Mouse (Mus musculus): ENCODE results near the gene Emc10. TPM values are rescaled to one million over a fixed set of nuclear protein-coding genes. Genes with fewer than 3 reads are reported as not detected.

Gene Emc10
- polyA plus RNA-seq, 1 experiment from 2014 or later: 145 TPM

DNA sequence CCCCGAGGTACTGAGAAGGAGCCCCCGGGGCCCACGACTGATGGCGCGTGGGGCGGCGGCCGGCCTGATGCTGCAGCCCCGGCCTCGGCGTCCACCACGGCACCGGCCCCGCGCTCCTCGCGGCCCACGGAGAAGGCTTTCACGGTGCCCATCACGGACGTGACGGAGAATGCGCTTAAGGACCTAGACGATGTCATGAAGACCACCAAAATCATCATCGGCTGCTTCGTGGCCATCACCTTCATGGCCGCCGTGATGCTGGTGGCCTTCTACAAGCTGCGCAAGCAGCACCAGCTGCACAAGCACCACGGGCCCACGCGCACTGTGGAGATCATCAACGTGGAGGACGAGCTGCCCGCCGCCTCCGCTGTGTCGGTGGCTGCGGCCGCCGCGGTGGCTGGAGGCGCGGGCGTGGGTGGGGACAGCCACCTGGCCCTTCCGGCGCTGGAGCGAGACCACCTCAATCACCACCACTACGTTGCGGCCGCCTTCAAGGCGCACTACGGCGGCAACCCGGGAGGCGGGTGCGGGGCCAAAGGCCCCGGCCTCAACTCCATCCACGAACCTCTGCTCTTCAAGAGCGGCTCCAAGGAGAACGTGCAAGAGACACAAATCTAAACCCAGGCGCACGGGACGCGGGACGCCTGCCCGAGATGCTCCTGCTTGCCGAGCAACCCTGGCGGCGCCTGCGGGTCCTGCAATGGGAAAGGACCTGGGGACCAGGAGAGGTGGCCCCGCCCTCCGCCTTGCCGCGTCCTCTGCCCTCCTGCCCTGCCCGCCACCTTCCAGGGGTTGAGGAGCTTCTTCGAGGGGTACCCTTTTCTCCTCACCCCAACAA lies 33.9 kb downstream of the Emc10 start:
- Histone ChIP-seq H3K9ac (ENCODE audit: low read depth, low read length) (0 out of 2 replicates have a peak overlapping the region, but pooled peaks have one; percentile 32), H3K36me3 (ENCODE audit: control insufficient read depth, insufficient read depth, low read length) (peaks cover 30% of the 10 kb centered on the region), H3K27me3 (replicated peaks; ENCODE audit: control insufficient read depth, insufficient read depth, low read length) (no peaks in the 10 kb centered on the region), H3K4me1 (ENCODE audit: control insufficient read depth, insufficient read depth, low read depth, low read length) (peaks cover 32% of the 10 kb centered on the region), H3K9me3 (ENCODE audit: control insufficient read depth, low read length) (no peaks in the 10 kb centered on the region), H3K27ac (ENCODE audit: low read depth, low read length) (peak overlapping the region; percentile 56; the same call in 1 of the 2 replicates), H3K4me3 (ENCODE audit: low read length) (no peak overlapping the region), H3K4me2 (ENCODE audit: low read length) (no peak overlapping the region)
- WGBS: 23% methylated on average over 70 of the region's 77 CpGs
- no peak for ATAC-seq

GRCm38 (mm10) chr7:44461503-44462217 lies 34.7 kb downstream of the Emc10 start:
- no peak overlapping the region for H3K4me3 ChIP-seq (ENCODE audit: low read length)
- ATAC-seq: no peak
- no peak overlapping the region for H3K4me2 ChIP-seq (ENCODE audit: low read length)
- no peaks in the 10 kb centered on the region for H3K9me3 ChIP-seq (ENCODE audit: control insufficient read depth, low read length)
- 64% methylated on average over 57 of the region's 57 CpGs for WGBS
- peaks cover 27% of the 10 kb centered on the region for H3K4me1 ChIP-seq (ENCODE audit: control insufficient read depth, insufficient read depth, low read depth, low read length)
- H3K9ac ChIP-seq (ENCODE audit: low read depth, low read length): no peak overlapping the region
- no peaks in the 10 kb centered on the region for H3K27me3 ChIP-seq (replicated peaks; ENCODE audit: control insufficient read depth, insufficient read depth, low read length)
- H3K27ac ChIP-seq (ENCODE audit: low read depth, low read length): no peak overlapping the region
- H3K36me3 ChIP-seq (ENCODE audit: control insufficient read depth, insufficient read depth, low read length): peaks cover 34% of the 10 kb centered on the region

GRCm38 (mm10) chr7:44460767-44461502 lies 35.4 kb downstream of the Emc10 start:
- ATAC-seq: no peak
- peaks cover 37% of the 10 kb centered on the region for H3K36me3 ChIP-seq (ENCODE audit: control insufficient read depth, insufficient read depth, low read length)

DNA sequence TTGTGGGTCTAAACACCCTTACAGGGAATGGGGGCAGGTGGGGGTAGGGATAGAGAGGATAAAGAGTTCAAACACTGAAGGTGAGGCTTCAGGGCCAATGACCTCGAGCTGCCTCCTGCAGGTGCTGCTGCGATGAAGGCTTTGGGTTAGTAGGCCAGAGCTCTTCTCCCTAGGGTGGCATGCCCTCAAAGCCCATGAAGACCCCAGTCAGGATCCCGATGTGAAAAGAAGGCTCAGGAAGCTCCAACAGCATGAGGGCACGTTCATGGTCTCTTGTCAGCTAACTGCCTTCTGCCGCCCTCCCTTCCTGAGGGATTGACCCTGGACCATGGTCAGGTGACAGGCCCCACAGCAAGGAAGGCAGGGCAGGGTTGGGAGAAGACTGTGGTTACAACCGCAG lies 36.3 kb downstream of the Emc10 start:
- no peak overlapping the region for H3K9ac ChIP-seq (ENCODE audit: low read depth, low read length)
- H3K36me3 ChIP-seq (ENCODE audit: control insufficient read depth, insufficient read depth, low read length): peaks cover 37% of the 10 kb centered on the region
- H3K4me3 ChIP-seq (ENCODE audit: low read length): no peak overlapping the region
- peaks cover 23% of the 10 kb centered on the region for H3K4me1 ChIP-seq (ENCODE audit: control insufficient read depth, insufficient read depth, low read depth, low read length)
- no peak for ATAC-seq
- no peak overlapping the region for H3K27ac ChIP-seq (ENCODE audit: low read depth, low read length)
- no peaks in the 10 kb centered on the region for H3K27me3 ChIP-seq (replicated peaks; ENCODE audit: control insufficient read depth, insufficient read depth, low read length)
- WGBS: 76% methylated on average over 6 of the region's 6 CpGs
- H3K9me3 ChIP-seq (ENCODE audit: control insufficient read depth, low read length): no peaks in the 10 kb centered on the region
- H3K4me2 ChIP-seq (ENCODE audit: low read length): no peak overlapping the region

More at GRCm38 (mm10) chr7:44460767-44461502, 35.4 kb downstream of the Emc10 start:
- no peak overlapping the region for H3K4me2 ChIP-seq (ENCODE audit: low read length)
- H3K4me1 ChIP-seq (ENCODE audit: control insufficient read depth, insufficient read depth, low read depth, low read length): peaks cover 27% of the 10 kb centered on the region
- WGBS: 82% methylated on average over 31 of the region's 31 CpGs
- H3K9ac ChIP-seq (ENCODE audit: low read depth, low read length): no peak overlapping the region
- no peak overlapping the region for H3K27ac ChIP-seq (ENCODE audit: low read depth, low read length)
- H3K4me3 ChIP-seq (ENCODE audit: low read length): no peak overlapping the region
- no peaks in the 10 kb centered on the region for H3K9me3 ChIP-seq (ENCODE audit: control insufficient read depth, low read length)
- H3K27me3 ChIP-seq (replicated peaks; ENCODE audit: control insufficient read depth, insufficient read depth, low read length): no peaks in the 10 kb centered on the region

DNA sequence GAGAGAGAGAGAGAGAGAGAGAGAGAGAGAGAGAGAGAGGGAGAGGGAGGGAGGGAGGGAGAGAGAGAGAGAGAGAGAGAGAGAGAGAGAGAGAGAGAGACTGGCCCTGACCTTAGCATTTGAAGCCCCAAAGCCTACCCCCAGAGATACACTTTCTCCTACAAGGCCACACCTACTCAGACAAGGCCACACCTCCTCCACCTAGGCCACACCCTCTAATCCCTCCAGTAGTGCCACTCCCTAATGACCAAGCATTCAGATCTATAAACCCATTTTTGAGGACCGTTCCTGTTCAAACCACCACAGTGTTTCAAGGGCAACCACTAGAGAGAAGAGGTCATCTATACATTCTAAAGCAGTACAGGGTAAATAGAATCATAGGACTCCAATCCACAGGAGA lies 40.0 kb downstream of the Emc10 start:
- Histone ChIP-seq H3K36me3 (ENCODE audit: control insufficient read depth, insufficient read depth, low read length) (peaks cover 22% of the 10 kb centered on the region), H3K9ac (ENCODE audit: low read depth, low read length) (no peak overlapping the region), H3K4me2 (ENCODE audit: low read length) (no peak overlapping the region), H3K27me3 (replicated peaks; ENCODE audit: control insufficient read depth, insufficient read depth, low read length) (no peaks in the 10 kb centered on the region), H3K9me3 (ENCODE audit: control insufficient read depth, low read length) (no peaks in the 10 kb centered on the region), H3K27ac (ENCODE audit: low read depth, low read length) (no peak overlapping the region), H3K4me3 (ENCODE audit: low read length) (no peak overlapping the region), H3K4me1 (ENCODE audit: control insufficient read depth, insufficient read depth, low read depth, low read length) (peaks cover 12% of the 10 kb centered on the region)
- no peak for ATAC-seq
- WGBS: 93% methylated on average over 1 of the region's 1 CpGs

GRCm38 (mm10) chr7:44453256-44453655 lies 43.1 kb downstream of the Emc10 start:
- WGBS: 8% methylated on average over 3 of the region's 3 CpGs
- H3K9ac ChIP-seq (ENCODE audit: low read depth, low read length): no peak overlapping the region
- no peaks in the 10 kb centered on the region for H3K27me3 ChIP-seq (replicated peaks; ENCODE audit: control insufficient read depth, insufficient read depth, low read length)
- no peaks in the 10 kb centered on the region for H3K9me3 ChIP-seq (ENCODE audit: control insufficient read depth, low read length)
- no peak overlapping the region for H3K27ac ChIP-seq (ENCODE audit: low read depth, low read length)
- no peak overlapping the region for H3K4me2 ChIP-seq (ENCODE audit: low read length)
- H3K4me3 ChIP-seq (ENCODE audit: low read length): no peak overlapping the region
- H3K4me1 ChIP-seq (ENCODE audit: control insufficient read depth, insufficient read depth, low read depth, low read length): peaks cover 17% of the 10 kb centered on the region
- peaks cover 27% of the 10 kb centered on the region for H3K36me3 ChIP-seq (ENCODE audit: control insufficient read depth, insufficient read depth, low read length)
- peak; percentile 7; the same call in 1 of the 2 replicates for ATAC-seq

DNA sequence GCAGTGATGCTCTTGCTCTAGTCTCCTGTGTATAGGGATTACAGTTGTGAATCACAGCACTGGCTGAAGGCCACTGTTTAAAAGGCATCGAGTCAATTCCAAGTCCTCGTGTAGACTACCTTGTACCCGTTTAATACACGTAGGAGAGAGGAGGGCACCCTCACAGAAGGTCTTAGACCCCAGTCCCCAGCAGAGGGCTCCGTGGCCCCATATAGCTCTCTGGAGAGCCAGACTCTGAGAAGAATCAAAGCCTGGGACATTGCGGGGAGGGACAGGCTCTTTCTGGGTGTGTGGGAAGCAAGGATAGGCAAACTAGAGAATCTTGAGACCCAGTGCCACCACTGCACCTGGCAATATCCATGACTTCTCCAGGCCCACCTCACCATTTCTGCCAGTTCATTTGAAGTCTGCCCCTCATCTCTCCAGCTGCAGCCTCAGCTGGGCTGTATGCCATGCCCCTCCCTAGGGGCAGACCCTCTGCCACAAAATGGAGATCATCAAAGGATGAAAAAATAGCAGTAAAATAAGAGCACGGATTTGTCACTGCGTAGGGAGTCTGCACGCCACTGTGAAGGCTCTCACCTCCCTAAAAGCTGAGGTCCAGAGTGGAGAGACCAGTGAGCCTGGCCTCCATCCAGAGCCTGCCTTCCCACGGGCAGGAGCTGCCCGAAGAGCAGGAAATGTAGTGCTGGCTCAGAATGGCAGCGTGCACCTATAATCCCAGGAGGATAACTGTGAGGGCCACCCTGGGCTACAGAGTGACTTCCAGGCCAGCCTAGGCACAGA lies 50.1 kb downstream of the Emc10 start:
- H3K4me3 ChIP-seq (ENCODE audit: low read length): no peak overlapping the region
- peak overlapping the region; percentile 85 for H3K4me2 ChIP-seq (ENCODE audit: low read length)
- H3K9ac ChIP-seq (ENCODE audit: low read depth, low read length): peak overlapping the region; percentile 17; the same call in 1 of the 2 replicates
- ATAC-seq: no peak
- H3K36me3 ChIP-seq (ENCODE audit: control insufficient read depth, insufficient read depth, low read length): peaks cover 25% of the 10 kb centered on the region
- peaks cover 44% of the 10 kb centered on the region for H3K4me1 ChIP-seq (ENCODE audit: control insufficient read depth, insufficient read depth, low read depth, low read length)
- H3K9me3 ChIP-seq (ENCODE audit: control insufficient read depth, low read length): no peaks in the 10 kb centered on the region
- H3K27ac ChIP-seq (ENCODE audit: low read depth, low read length): 0 out of 2 replicates have a peak overlapping the region, but pooled peaks have one; percentile 18
- no peaks in the 10 kb centered on the region for H3K27me3 ChIP-seq (replicated peaks; ENCODE audit: control insufficient read depth, insufficient read depth, low read length)
- 37% methylated on average over 12 of the region's 12 CpGs for WGBS

DNA sequence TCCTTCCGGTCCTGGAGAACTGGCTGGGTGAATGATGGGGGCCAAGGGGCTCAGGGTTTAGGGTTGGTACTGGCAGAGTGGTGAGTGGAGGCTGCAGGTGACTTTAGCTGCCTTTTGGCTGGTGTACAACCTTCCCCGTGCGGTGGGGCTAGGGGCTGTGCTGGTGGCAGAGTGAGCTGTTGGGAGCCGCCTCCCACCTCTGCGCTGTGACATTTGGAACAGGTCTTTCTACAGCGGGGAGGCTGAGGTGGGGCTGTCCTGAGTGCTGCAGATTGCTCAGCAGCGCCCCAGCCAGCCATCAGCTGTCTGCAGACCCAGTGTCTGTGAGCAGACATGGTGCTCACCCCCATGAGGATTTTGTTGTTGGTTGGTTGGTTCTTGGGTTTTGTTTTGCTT lies 50.8 kb downstream of the Emc10 start:
- H3K27me3 ChIP-seq (replicated peaks; ENCODE audit: control insufficient read depth, insufficient read depth, low read length): no peaks in the 10 kb centered on the region
- WGBS: 29% methylated on average over 7 of the region's 7 CpGs
- peaks cover 25% of the 10 kb centered on the region for H3K36me3 ChIP-seq (ENCODE audit: control insufficient read depth, insufficient read depth, low read length)
- H3K9me3 ChIP-seq (ENCODE audit: control insufficient read depth, low read length): no peaks in the 10 kb centered on the region
- H3K4me3 ChIP-seq (ENCODE audit: low read length): peak overlapping the region; percentile 74
- H3K9ac ChIP-seq (ENCODE audit: low read depth, low read length): peak overlapping the region; percentile 49; the same call in 1 of the 2 replicates
- H3K27ac ChIP-seq (ENCODE audit: low read depth, low read length): peak overlapping the region; percentile 45
- peaks cover 46% of the 10 kb centered on the region for H3K4me1 ChIP-seq (ENCODE audit: control insufficient read depth, insufficient read depth, low read depth, low read length)
- no peak for ATAC-seq
- peak overlapping the region; percentile 85 for H3K4me2 ChIP-seq (ENCODE audit: low read length)

Data from hindbrain, embryonic 16.5 days (tissue).